14 mouse cellular contexts compared by ENCODE assay signal in the genomic region with DNA sequence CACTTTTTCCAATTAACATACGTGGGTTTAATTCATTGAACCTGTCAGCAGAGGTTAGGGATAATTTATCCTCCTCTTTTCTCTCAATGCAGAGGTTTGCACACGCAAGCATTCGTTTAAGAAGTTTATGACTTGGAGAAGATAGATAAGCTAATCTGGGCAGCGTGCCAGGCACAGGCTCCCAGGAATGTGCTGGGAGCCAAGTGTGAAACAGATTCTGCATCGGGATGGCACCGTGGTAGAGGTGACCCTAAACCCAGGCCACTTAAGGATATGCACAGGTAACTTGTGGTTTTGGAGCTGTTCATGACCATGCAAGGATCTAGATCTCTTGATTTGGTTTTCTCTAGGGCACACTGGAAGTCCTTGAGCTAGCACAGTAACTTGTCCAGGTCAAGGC.
DNase-seq lines count a peak whose midpoint lies in the region; ATAC-seq lines count a peak whose summit lies in the region.
"Had no signal": no experiment of that assay in that cellular context is flagged by ENCODE, and none has a peak within 500 bp of the region (broad histone marks: within the 10 kb centered on the region; RNA-seq: fewer than 3 reads in every experiment).

No protein-coding gene starts in this region.

- DNase-seq in kidney, adult 18-20 months = peak; percentile 5
- DNase-seq in right cerebral cortex, postnatal 14 days = peak; percentile 27
- DNase-seq in right cerebral cortex, postnatal 36 days (ENCODE audit: low spot score in 2 of 2) = no peak
- DNase-seq in adrenal gland, postnatal 36 days = peak; percentile 61 to 67
- peak; percentile 18 to 29 for DNase-seq in lung, postnatal 4 days
- DNase-seq in Muller cell, postnatal 12 days (ENCODE audit: inconsistent ontology term) = no peak
- no peak for DNase-seq in urinary bladder, postnatal 4 days (ENCODE audit: low spot score in 2 of 2)
- DNase-seq: cerebellum, adult 8-10 months had no signal

- H3K4me2 ChIP-seq in kidney, embryonic 16.5 days (replicated peaks; ENCODE audit: low read depth, low read length) = no peak overlapping the region
- H3K4me2 ChIP-seq: embryonic facial prominence, embryonic 15.5 days; heart, embryonic 13.5 days; liver, embryonic 15.5 days; midbrain, embryonic 15.5 days had no signal

- no peak for ATAC-seq in kidney, embryonic 16.5 days (ENCODE audit: low FRiP score, low TSS enrichment)
- ATAC-seq: midbrain, embryonic 15.5 days had no signal

- WGBS in kidney, embryonic 16.5 days = 12% methylated on average over 6 of the region's 6 CpGs

- H3K4me1 ChIP-seq in kidney, embryonic 16.5 days (ENCODE audit: insufficient read depth, low read length) = peaks cover 12% of the 10 kb centered on the region; the same call in 1 of the 2 replicates
- H3K4me1 ChIP-seq: embryonic facial prominence, embryonic 15.5 days; liver, embryonic 15.5 days; midbrain, embryonic 15.5 days had no signal

- H3K9me3 ChIP-seq in kidney, embryonic 16.5 days (ENCODE audit: low read length) = no peaks in the 10 kb centered on the region
- H3K9me3 ChIP-seq: embryonic facial prominence, embryonic 15.5 days; heart, embryonic 13.5 days; liver, embryonic 15.5 days; midbrain, embryonic 15.5 days had no signal

- H3K27me3 ChIP-seq in kidney, embryonic 16.5 days (ENCODE audit: insufficient read depth, low read length) = peaks cover 8% of the 10 kb centered on the region
- H3K27me3 ChIP-seq: embryonic facial prominence, embryonic 15.5 days; heart, embryonic 13.5 days; liver, embryonic 15.5 days; midbrain, embryonic 15.5 days had no signal

- no peaks in the 10 kb centered on the region for H3K36me3 ChIP-seq in kidney, embryonic 16.5 days (ENCODE audit: insufficient read depth, low read length)
- H3K36me3 ChIP-seq: embryonic facial prominence, embryonic 15.5 days; heart, embryonic 13.5 days; liver, embryonic 15.5 days; midbrain, embryonic 15.5 days had no signal

- H3K27ac ChIP-seq in kidney, embryonic 16.5 days (ENCODE audit: low read length) = no peak overlapping the region
- H3K27ac ChIP-seq: embryonic facial prominence, embryonic 15.5 days; heart, embryonic 13.5 days; left cerebral cortex, adult 2 months; liver, embryonic 15.5 days; midbrain, embryonic 15.5 days had no signal

- no peak overlapping the region for H3K9ac ChIP-seq in kidney, embryonic 16.5 days (replicated peaks; ENCODE audit: low read length)
- H3K9ac ChIP-seq: embryonic facial prominence, embryonic 15.5 days; heart, embryonic 13.5 days; liver, embryonic 15.5 days; midbrain, embryonic 15.5 days had no signal

- no peak overlapping the region for H3K4me3 ChIP-seq in kidney, embryonic 16.5 days (ENCODE audit: low read length)
- H3K4me3 ChIP-seq: embryonic facial prominence, embryonic 15.5 days; heart, embryonic 13.5 days; left cerebral cortex, adult 2 months; liver, embryonic 15.5 days; midbrain, embryonic 15.5 days had no signal

Comparison
In these comparisons a context has a peak if more than half of its experiments do, and no peak if none do; other contexts are left out.
1. DNase-seq: peak in kidney, adult 18-20 months (single experiment), right cerebral cortex, postnatal 14 days (single experiment), adrenal gland, postnatal 36 days (2 of 2) and lung, postnatal 4 days (2 of 2); none in right cerebral cortex, postnatal 36 days (0 of 2), Muller cell, postnatal 12 days (single experiment) and urinary bladder, postnatal 4 days (0 of 2).